Mouse (Mus musculus) liver, embryonic 15.5 days (tissue): ENCODE measurements at regions not wholly inside any gene's neighbourhood (a gene's known extent, or its start where the extent isn't known, plus 50 kb on each side); places are given as distances from the start of the nearest gene placed in this dataset.

Source experiments
- ATAC-seq: fragments of 200-750 bp; cut with Nextera tagmentation; 2 replicates; pipeline ENCODE4 v1.8.0; 2017; ENCODE audit warnings: moderate number of reproducible peaks, mild to moderate bottlenecking, moderate library complexity; ENCODE audit not compliant: insufficient read depth
- H3K27ac ChIP-seq: fragments of 300-500 bp; sonication (generic); replicated peaks from 2 replicates; pipeline ENCODE4 v1.5.1; 2015; ENCODE audit warnings: mild to moderate bottlenecking, inconsistent platforms
- H3K27me3 ChIP-seq: fragments of 300-500 bp; sonication (generic); 2 replicates; pipeline ENCODE4 v1.6.1; 2015; ENCODE audit warnings: mild to moderate bottlenecking, inconsistent platforms
- H3K36me3 ChIP-seq: fragments of 300-500 bp; sonication (generic); replicated peaks from 2 replicates; pipeline ENCODE4 v1.6.1; 2015; ENCODE audit warnings: moderate library complexity, mild to moderate bottlenecking, inconsistent platforms
- H3K4me1 ChIP-seq: fragments of 300-500 bp; sonication (generic); replicated peaks from 2 replicates; pipeline ENCODE4 v1.6.1; 2015; ENCODE audit warnings: inconsistent platforms
- H3K4me2 ChIP-seq: fragments of 300-500 bp; sonication (generic); 2 replicates; pipeline ENCODE4 v1.6.1; 2015; ENCODE audit warnings: moderate library complexity, mild to moderate bottlenecking, inconsistent platforms
- H3K4me3 ChIP-seq: fragments of 300-500 bp; sonication (generic); replicated peaks from 2 replicates; pipeline ENCODE4 v1.5.1; 2015; ENCODE audit warnings: mild to moderate bottlenecking, inconsistent platforms
- H3K9ac ChIP-seq: fragments of 300-500 bp; sonication (generic); 2 replicates; pipeline ENCODE4 v1.6.1; 2015; ENCODE audit warnings: moderate library complexity, mild to moderate bottlenecking, inconsistent platforms
- H3K9me3 ChIP-seq: fragments of 300-500 bp; sonication (generic); replicated peaks from 2 replicates; pipeline ENCODE4 v1.6.1; 2016; ENCODE audit warnings: inconsistent platforms
- WGBS: fragments of 180-500 bp; shearing (Covaris S2); methylation state at CpG from one replicate; pipeline ENCODE4 v1.1.7; 2015; ENCODE audit warnings: mixed read lengths; ENCODE audit not compliant: insufficient replicate concordance; 5-methylcytosine and 5-hydroxymethylcytosine counted together

GRCm38 (mm10) chr3:38073946-38074345 lies 349.7 kb upstream of the Gm5148 start:
- no peak for ATAC-seq
- Histone ChIP-seq H3K36me3 (no peaks in the 10 kb centered on the region), H3K27ac (no peak overlapping the region), H3K4me3 (no peak overlapping the region), H3K4me2 (no peak overlapping the region), H3K4me1 (no peaks in the 10 kb centered on the region), H3K9me3 (no peaks in the 10 kb centered on the region), H3K27me3 (no peaks in the 10 kb centered on the region), H3K9ac (no peak overlapping the region)
- WGBS: 68% methylated on average over 4 of the region's 4 CpGs

DNA sequence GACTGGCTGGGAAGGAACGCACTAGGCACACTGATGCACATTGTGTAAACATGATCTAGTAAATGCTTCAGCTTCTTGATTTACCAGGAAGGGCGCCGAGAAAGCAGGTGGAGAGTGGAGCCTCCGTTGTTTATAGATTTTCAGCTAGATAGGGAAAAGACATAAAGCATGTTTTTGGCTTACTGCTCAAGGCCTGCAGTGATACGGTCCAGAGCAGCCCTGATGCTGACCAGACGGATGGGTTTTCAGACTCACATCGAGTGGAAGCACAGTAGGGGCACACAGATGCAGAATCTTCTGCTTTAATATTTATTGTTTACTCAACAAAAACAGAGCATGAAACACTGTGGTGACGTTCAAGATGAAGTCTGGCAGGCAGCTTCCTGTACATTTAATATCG lies 331.3 kb upstream of the Gm5148 start:
- Histone ChIP-seq H3K36me3 (no peaks in the 10 kb centered on the region), H3K4me2 (no peak overlapping the region), H3K4me3 (no peak overlapping the region), H3K27ac (no peak overlapping the region), H3K9ac (no peak overlapping the region), H3K4me1 (no peaks in the 10 kb centered on the region), H3K27me3 (no peaks in the 10 kb centered on the region), H3K9me3 (no peaks in the 10 kb centered on the region)
- WGBS: 64% methylated on average over 9 of the region's 9 CpGs
- ATAC-seq: no peak

GRCm38 (mm10) chr3:38052941-38053340 lies 328.7 kb upstream of the Gm5148 start:
- Histone ChIP-seq H3K36me3 (no peaks in the 10 kb centered on the region), H3K4me2 (no peak overlapping the region), H3K4me3 (no peak overlapping the region), H3K4me1 (no peaks in the 10 kb centered on the region), H3K27ac (no peak overlapping the region), H3K9me3 (no peaks in the 10 kb centered on the region), H3K27me3 (no peaks in the 10 kb centered on the region), H3K9ac (no peak overlapping the region)
- 70% methylated on average over 7 of the region's 7 CpGs for whole genome bisulfite sequencing
- ATAC-seq: no peak

GRCm38 (mm10) chr3:38051748-38052147 lies 327.5 kb upstream of the Gm5148 start:
- Histone ChIP-seq H3K4me1 (no peaks in the 10 kb centered on the region), H3K4me3 (no peak overlapping the region), H3K27me3 (no peaks in the 10 kb centered on the region), H3K36me3 (no peaks in the 10 kb centered on the region), H3K4me2 (no peak overlapping the region), H3K9me3 (no peaks in the 10 kb centered on the region), H3K27ac (no peak overlapping the region), H3K9ac (no peak overlapping the region)
- no peak for ATAC-seq
- WGBS: 77% methylated on average over 11 of the region's 11 CpGs

DNA sequence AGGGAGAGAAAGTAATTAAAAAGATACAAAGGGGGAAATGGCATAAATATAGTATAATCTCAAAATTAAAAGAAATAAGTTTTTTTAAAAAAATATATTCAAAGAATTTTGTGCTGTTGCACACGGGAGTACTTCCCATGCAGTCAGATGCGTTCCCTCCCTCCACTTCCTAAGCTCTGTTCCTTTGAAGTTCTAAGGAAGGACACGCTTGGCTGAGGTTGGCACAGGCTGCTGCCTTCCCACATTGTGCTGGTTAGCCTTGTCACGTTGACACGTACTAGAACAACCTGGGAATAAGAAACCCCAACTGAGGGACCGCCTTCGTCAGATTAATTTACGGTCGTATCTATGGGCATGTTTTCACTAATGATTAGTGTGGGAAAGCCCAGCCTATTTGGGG lies 326.6 kb upstream of the Gm5148 start:
- Histone ChIP-seq H3K9ac (no peak overlapping the region), H3K36me3 (no peaks in the 10 kb centered on the region), H3K9me3 (no peaks in the 10 kb centered on the region), H3K4me2 (no peak overlapping the region), H3K27me3 (no peaks in the 10 kb centered on the region), H3K4me3 (no peak overlapping the region), H3K27ac (no peak overlapping the region), H3K4me1 (no peaks in the 10 kb centered on the region)
- 65% methylated on average over 9 of the region's 9 CpGs for WGBS
- no peak for ATAC-seq

GRCm38 (mm10) chr3:38050366-38050765 lies 326.1 kb upstream of the Gm5148 start:
- Histone ChIP-seq H3K36me3 (no peaks in the 10 kb centered on the region), H3K9me3 (no peaks in the 10 kb centered on the region), H3K4me2 (no peak overlapping the region), H3K4me3 (no peak overlapping the region), H3K27me3 (no peaks in the 10 kb centered on the region), H3K27ac (no peak overlapping the region), H3K9ac (no peak overlapping the region), H3K4me1 (no peaks in the 10 kb centered on the region)
- WGBS: 56% methylated on average over 1 of the region's 1 CpGs
- ATAC-seq: no peak

DNA sequence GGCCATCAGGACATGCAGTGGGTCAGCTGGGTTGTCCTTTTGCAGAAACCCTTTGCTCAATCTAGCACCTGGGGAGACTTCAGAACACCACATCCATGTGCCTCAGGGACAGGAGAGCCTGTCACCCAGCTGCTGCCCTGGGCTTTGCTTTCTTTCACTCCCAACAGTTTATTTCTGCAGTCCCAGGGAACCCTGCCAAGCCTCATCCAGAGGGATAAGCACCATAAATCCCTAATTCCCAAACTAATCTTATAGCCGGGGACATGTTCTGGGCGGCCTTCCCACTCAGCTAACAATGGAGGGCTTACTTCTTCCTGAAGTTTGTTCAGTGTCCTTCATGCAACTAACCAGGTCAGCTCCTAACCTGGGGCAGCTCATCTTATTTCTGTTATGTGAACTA lies 325.0 kb upstream of the Gm5148 start:
- Histone ChIP-seq H3K4me1 (no peaks in the 10 kb centered on the region), H3K4me2 (no peak overlapping the region), H3K4me3 (no peak overlapping the region), H3K27me3 (no peaks in the 10 kb centered on the region), H3K9ac (no peak overlapping the region), H3K36me3 (no peaks in the 10 kb centered on the region), H3K27ac (no peak overlapping the region), H3K9me3 (no peaks in the 10 kb centered on the region)
- no peak for ATAC-seq
- 61% methylated on average over 2 of the region's 2 CpGs for WGBS

DNA sequence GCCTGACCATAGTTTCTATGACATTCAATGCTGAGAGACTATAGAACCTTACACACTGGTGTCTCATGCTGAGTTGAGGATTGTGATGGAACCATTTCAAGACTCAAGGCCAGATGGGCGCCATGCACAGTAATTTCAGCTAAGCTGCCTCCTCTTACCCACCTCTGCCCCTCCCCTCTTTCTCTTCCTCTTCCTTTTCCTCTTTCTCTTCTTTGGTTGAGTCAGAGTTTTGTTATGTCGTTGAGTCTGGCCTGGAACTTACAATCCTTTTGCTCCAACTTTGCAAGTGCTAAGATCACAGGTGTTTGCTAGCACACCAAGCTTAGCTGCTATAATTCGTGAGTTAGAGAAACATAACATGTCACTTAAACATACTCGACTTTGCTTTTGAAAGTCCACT lies 323.2 kb upstream of the Gm5148 start:
- Histone ChIP-seq H3K4me2 (no peak overlapping the region), H3K36me3 (no peaks in the 10 kb centered on the region), H3K27me3 (no peaks in the 10 kb centered on the region), H3K27ac (no peak overlapping the region), H3K4me3 (no peak overlapping the region), H3K4me1 (no peaks in the 10 kb centered on the region), H3K9ac (no peak overlapping the region), H3K9me3 (no peaks in the 10 kb centered on the region)
- 40% methylated on average over 4 of the region's 4 CpGs for WGBS
- no peak for ATAC-seq

GRCm38 (mm10) chr3:38046611-38047010 lies 322.3 kb upstream of the Gm5148 start:
- WGBS: 57% methylated on average over 4 of the region's 4 CpGs

DNA sequence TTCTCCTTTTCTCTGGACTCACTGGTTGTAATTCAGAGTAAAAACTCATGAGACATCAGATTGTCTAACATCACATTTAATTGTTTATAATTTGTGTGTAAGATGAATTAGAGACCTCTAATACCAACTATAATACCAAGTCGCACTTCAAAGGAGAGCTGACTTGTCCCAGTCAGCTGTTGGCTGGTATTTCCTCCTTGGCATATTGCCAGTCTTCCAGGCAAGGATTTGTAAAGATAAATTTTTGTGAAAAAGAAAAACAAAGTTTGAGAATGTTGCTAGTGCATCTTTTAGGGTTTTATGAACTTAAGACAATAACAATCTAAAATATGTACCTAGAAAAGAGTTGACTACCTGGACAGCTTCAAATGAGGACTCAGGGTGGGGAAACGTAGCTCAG lies 321.7 kb upstream of the Gm5148 start:
- Histone ChIP-seq H3K4me3 (no peak overlapping the region), H3K27me3 (no peaks in the 10 kb centered on the region), H3K9ac (no peak overlapping the region), H3K36me3 (no peaks in the 10 kb centered on the region), H3K27ac (no peak overlapping the region), H3K4me1 (no peaks in the 10 kb centered on the region), H3K4me2 (no peak overlapping the region), H3K9me3 (no peaks in the 10 kb centered on the region)
- WGBS: 51% methylated on average over 2 of the region's 2 CpGs
- no peak for ATAC-seq

More at GRCm38 (mm10) chr3:38046611-38047010, 322.3 kb upstream of the Gm5148 start:
- H3K27me3 ChIP-seq: no peaks in the 10 kb centered on the region
- H3K36me3 ChIP-seq: no peaks in the 10 kb centered on the region
- no peak overlapping the region for H3K9ac ChIP-seq
- no peak for ATAC-seq
- H3K4me3 ChIP-seq: no peak overlapping the region
- no peaks in the 10 kb centered on the region for H3K9me3 ChIP-seq
- no peak overlapping the region for H3K27ac ChIP-seq
- no peak overlapping the region for H3K4me2 ChIP-seq
- H3K4me1 ChIP-seq: no peaks in the 10 kb centered on the region

GRCm38 (mm10) chr3:38045523-38045922 lies 321.2 kb upstream of the Gm5148 start:
- H3K4me2 ChIP-seq: no peak overlapping the region
- H3K9ac ChIP-seq: no peak overlapping the region
- H3K4me3 ChIP-seq: no peak overlapping the region
- H3K27me3 ChIP-seq: no peaks in the 10 kb centered on the region
- ATAC-seq: no peak
- 58% methylated on average over 6 of the region's 6 CpGs for WGBS
- no peaks in the 10 kb centered on the region for H3K36me3 ChIP-seq
- no peaks in the 10 kb centered on the region for H3K9me3 ChIP-seq
- no peak overlapping the region for H3K27ac ChIP-seq
- H3K4me1 ChIP-seq: no peaks in the 10 kb centered on the region

- Histone ChIP-seq H3K4me3 (no peak overlapping the region), H3K27ac (no peak overlapping the region), H3K9ac (no peak overlapping the region), H3K36me3 (no peaks in the 10 kb centered on the region), H3K9me3 (no peaks in the 10 kb centered on the region), H3K27me3 (no peaks in the 10 kb centered on the region), H3K4me1 (no peaks in the 10 kb centered on the region), H3K4me2 (no peak overlapping the region)
- WGBS: 50% methylated on average over 7 of the region's 7 CpGs
- ATAC-seq: no peak
These were observed 320.0 kb upstream of the Gm5148 start for GRCm38 (mm10) chr3:38044338-38044737.
